ENCODE assay signal across 13 mouse cellular contexts in genomic region chr7:99133811-99134402, GRCm38 (mm10). TPM values are rescaled to one million over a fixed set of nuclear protein-coding genes. Genes with fewer than 3 reads are reported as not detected.
DNase-seq lines count a peak whose midpoint lies in the region; ATAC-seq and TF ChIP-seq lines count a peak whose summit lies in the region.
"Had no signal": no experiment of that assay in that cellular context is flagged by ENCODE, and none has a peak within 500 bp of the region (broad histone marks: within the 10 kb centered on the region; RNA-seq: fewer than 3 reads in every experiment).

No protein-coding gene starts in this region.

- H3K4me2 ChIP-seq in midbrain, embryonic 11.5 days: no peak overlapping the region

- H3K4me1 ChIP-seq in kidney, adult 2 months (ENCODE audit: control insufficient read depth, insufficient read depth, low read length): peaks cover 21% of the 10 kb centered on the region
- peaks cover 34% of the 10 kb centered on the region for H3K4me1 ChIP-seq in spleen, adult 2 months (ENCODE audit: control insufficient read depth, insufficient read depth, insufficient read length)
- H3K4me1 ChIP-seq in midbrain, embryonic 11.5 days (ENCODE audit: control insufficient read depth, insufficient read depth, low read length): no peaks in the 10 kb centered on the region

- H3K27me3 ChIP-seq in kidney, adult 2 months (replicated peaks; ENCODE audit: control insufficient read depth, insufficient read depth, low read length): no peaks in the 10 kb centered on the region
- H3K27me3 ChIP-seq in spleen, adult 2 months (ENCODE audit: control insufficient read depth, insufficient read depth, low read length): no peaks in the 10 kb centered on the region
- no peaks in the 10 kb centered on the region for H3K27me3 ChIP-seq in midbrain, embryonic 11.5 days (ENCODE audit: control insufficient read depth, insufficient read depth, low read length)

- no peak overlapping the region for H3K9ac ChIP-seq in midbrain, embryonic 11.5 days (ENCODE audit: low read length)

- ATAC-seq in midbrain, embryonic 11.5 days (ENCODE audit: low FRiP score): no peak
- ATAC-seq: hindbrain, postnatal 0 days had no signal

- peak overlapping the region; percentile 63 for H3K27ac ChIP-seq in kidney, adult 2 months (ENCODE audit: insufficient read depth, low read depth, low read length)
- H3K27ac ChIP-seq in spleen, adult 2 months (ENCODE audit: insufficient read depth, low read length): peak overlapping the region; percentile 85
- H3K27ac ChIP-seq in midbrain, embryonic 11.5 days (ENCODE audit: low read depth, low read length): no peak overlapping the region
- H3K27ac ChIP-seq: hindbrain, postnatal 0 days had no signal

- no peak overlapping the region for H3K4me3 ChIP-seq in kidney, adult 2 months (ENCODE audit: insufficient read depth, low read depth, low read length)
- H3K4me3 ChIP-seq in spleen, adult 2 months (ENCODE audit: extremely low read depth, insufficient read depth, insufficient read length): peak overlapping the region; percentile 37; the same call in 1 of the 2 replicates
- H3K4me3 ChIP-seq in midbrain, embryonic 11.5 days (ENCODE audit: low read depth, low read length): no peak overlapping the region
- H3K4me3 ChIP-seq: myocyte had no signal

- no peaks in the 10 kb centered on the region for H3K36me3 ChIP-seq in kidney, adult 2 months (ENCODE audit: control insufficient read depth, insufficient read depth, low read length)
- 0 out of 2 replicates have a peak, but pooled peaks cover 2% of the 10 kb centered on the region for H3K36me3 ChIP-seq in spleen, adult 2 months (ENCODE audit: control insufficient read depth, insufficient read depth, low read length)
- H3K36me3 ChIP-seq in midbrain, embryonic 11.5 days (ENCODE audit: control insufficient read depth, insufficient read depth, low read length): no peaks in the 10 kb centered on the region

- TF ChIP-seq POLR2A in kidney, adult 2 months (IDR thresholded peaks at IDR 0.05; ENCODE audit: low read depth, low read length): no peak
- TF ChIP-seq POLR2A in spleen, adult 2 months (IDR thresholded peaks at IDR 0.05; ENCODE audit: low read depth, low read length): no peak

- WGBS in kidney, adult 2 months: 68% methylated on average over 8 of the region's 8 CpGs
- 24% methylated on average over 8 of the region's 8 CpGs for WGBS in spleen, adult 2 months
- 91% methylated on average over 8 of the region's 8 CpGs for WGBS in midbrain, embryonic 11.5 days

- TF ChIP-seq CTCF in kidney, adult 2 months (conservative IDR thresholded peaks at IDR 0.05; ENCODE audit: insufficient read depth, insufficient read length, low read depth, low read length): no peak
- TF ChIP-seq CTCF in spleen, adult 2 months (IDR thresholded peaks at IDR 0.05; ENCODE audit: extremely low read depth, insufficient read depth, insufficient read length, insufficient replicate concordance): no peak

- no peak for DNase-seq in kidney, adult 2 months
- no peak for DNase-seq in kidney, postnatal 14 days
- no peak for DNase-seq in spleen, adult 2 months (ENCODE audit: low read depth in 1 of 2, low spot score in 2 of 2)
- DNase-seq in spleen, postnatal 14 days (ENCODE audit: low spot score in 2 of 2): no peak
- peak; percentile 22 for DNase-seq in lung, postnatal 10 days
- no peak for DNase-seq in embryo, embryonic 10.5 days (ENCODE audit: low spot score)
- DNase-seq in midbrain, embryonic 11.5 days (ENCODE audit: low spot score, missing footprints): no peak
- no peak for DNase-seq in neural tube, embryonic 10.5 days (ENCODE audit: extremely low spot score, low spot score)
- DNase-seq: cerebellum, postnatal 10 days; layer of hippocampus, adult 9-11 months; retina, postnatal 1 day had no signal

- H3K9me3 ChIP-seq in midbrain, embryonic 11.5 days (ENCODE audit: control insufficient read depth, low read length): no peaks in the 10 kb centered on the region

RNA-seq across cellular contexts. Expression of gene Uvrag, which starts 7.0 kb away (rescaled TPM):
- polyA plus RNA-seq in kidney, adult 2 months (2012; rRNA removed): 8.0 and 17.0 TPM in 2 replicates
- 45.9 and 112 TPM in 2 replicates for polyA plus RNA-seq in spleen, adult 2 months (2012; rRNA removed)
- 10.1 and 11.4 TPM in 2 replicates for polyA plus RNA-seq in midbrain, embryonic 11.5 days (2014; fragmentation: Nextera tagmentation; extraction: Ambion mirVana)

RNA-seq across cellular contexts. Expression of gene Dgat2, which starts 48.6 kb away (rescaled TPM):
- 286 and 363 TPM in 2 replicates for polyA plus RNA-seq in kidney, adult 2 months (2012; rRNA removed)
- 12.0 and 12.8 TPM in 2 replicates for polyA plus RNA-seq in spleen, adult 2 months (2012; rRNA removed)
- polyA plus RNA-seq in midbrain, embryonic 11.5 days (2014; fragmentation: Nextera tagmentation; extraction: Ambion mirVana): 8.7 and 9.8 TPM in 2 replicates

Comparison
In these comparisons a context has a peak if more than half of its experiments do, and no peak if none do; other contexts are left out.
1. RNA of gene Dgat2, which starts 48.6 kb away (polyA plus RNA-seq): 286 to 363 TPM in kidney, adult 2 months; 12.0 to 12.8 TPM in spleen, adult 2 months and 8.7 to 9.8 TPM in midbrain, embryonic 11.5 days; every median in the first group is over 10 times any median in the second.